Mouse (Mus musculus) heart, postnatal 0 days (tissue): ENCODE results near the gene Il5ra.

Experiments
- CTCF ChIP-seq: IDR thresholded peaks from 2 replicates; pipeline ENCODE4 v1.5.1; 2016; ENCODE audit warnings: antibody characterized with exemption, control low read depth, low read depth
- EP300 ChIP-seq: IDR thresholded peaks from 2 replicates; pipeline ENCODE4 v1.6.1; 2016; ENCODE audit warnings: antibody characterized with exemption, low read depth

- TF ChIP-seq EP300 (no peak), CTCF (no peak)
Measured at GRCm38 (mm10) chr6:106748887-106749388, at the start of gene Il5ra.
